Mouse (Mus musculus) heart, adult 2 months (tissue): ENCODE data around the gene Ppm1h. TPM values are rescaled to one million over a fixed set of nuclear protein-coding genes. Genes with fewer than 3 reads are reported as not detected.
"Not testable (repeated sequence)": the region's sequence is repeated elsewhere in the genome, so short reads cannot be mapped to it uniquely, and the experiment has no call there.

Source experiments
- DNase-seq, 2 experiments: peaks; one replicate each; pipeline ENCODE4 v3.0.0; 2021
- H3K27ac ChIP-seq: fragments of 200-600 bp; 2 replicates; pipeline ENCODE4 v1.8.1; 2022
- H3K27me3 ChIP-seq: fragments of 200-500 bp; 2 replicates; pipeline ENCODE4 v1.6.1; 2012; ENCODE audit warnings: mild to moderate bottlenecking, low read length, inconsistent platforms, mixed read lengths; ENCODE audit not compliant: control insufficient read depth, insufficient read depth
- H3K36me3 ChIP-seq: fragments of 200-500 bp; 2 replicates; pipeline ENCODE4 v1.6.1; 2012; ENCODE audit warnings: low read length, inconsistent platforms; ENCODE audit not compliant: control insufficient read depth, insufficient read depth
- H3K4me1 ChIP-seq: fragments of 200-500 bp; 2 replicates; pipeline ENCODE4 v1.6.1; 2011; ENCODE audit warnings: low read length; ENCODE audit not compliant: control insufficient read depth, insufficient read depth
- H3K4me3 ChIP-seq: fragments of 200-600 bp; 2 replicates; pipeline ENCODE4 v1.8.1; 2022
- H3K79me2 ChIP-seq: fragments of 200-500 bp; replicated peaks from 2 replicates; pipeline ENCODE4 v1.6.1; 2012; ENCODE audit warnings: mild to moderate bottlenecking, inconsistent platforms, low read length, moderate library complexity, mixed read lengths; ENCODE audit not compliant: control insufficient read depth, insufficient read depth
- H3K9ac ChIP-seq: fragments of 200-500 bp; 2 replicates; pipeline ENCODE4 v1.6.1; 2012; ENCODE audit warnings: low read depth, mild to moderate bottlenecking, control low read depth, inconsistent platforms, low read length, mixed read lengths
- CTCF ChIP-seq: fragments of 200-600 bp; IDR thresholded peaks from 2 replicates; pipeline ENCODE4 v1.8.1; 2022; ENCODE audit warnings: antibody characterized with exemption, mild to moderate bottlenecking, moderate library complexity
- EP300 ChIP-seq: fragments of 200-500 bp; IDR thresholded peaks from 2 replicates; pipeline ENCODE4 v1.6.1; 2011; ENCODE audit warnings: low read depth, low read length, control low read depth; ENCODE audit not compliant: insufficient read depth
- POLR2A ChIP-seq: fragments of 200-500 bp; IDR thresholded peaks from 2 replicates; pipeline ENCODE4 v1.6.1; 2011; ENCODE audit warnings: mild to moderate bottlenecking, low read depth, low read length, control low read depth; ENCODE audit not compliant: insufficient read depth
- WGBS: fragments of 180-500 bp; shearing (Covaris S2); methylation state at CpG from one replicate; pipeline ENCODE4 v1.1.7; 2018; 5-methylcytosine and 5-hydroxymethylcytosine counted together
- intact Hi-C: fragments of 180-260 bp; cut with DNase I; formaldehyde crosslinking; loops from one replicate; pipeline ENCODE4 v1.15.1; 2025
- polyA plus RNA-seq: library from polyadenylated mRNA; depleted of rRNA; stranded (reverse); fragments of >200 nt; gene quantifications from 2 replicates; pipeline ENCODE4 v1.2.3, GENCODE M21; 2012
- total RNA-seq, 2 experiments: library from RNA; stranded (reverse); gene quantifications; 2 replicates each; pipeline ENCODE4 v1.2.3; 2021

The Ppm1h gene
- total and polyA plus RNA-seq, 3 experiments: 4.5 to 7.8 (median 6.4) TPM

GRCm38 (mm10) chr10:122960738-122961137 is 282.2 kb downstream of the Ppm1h start:
- H3K9ac ChIP-seq: peak overlapping the region; percentile 14; the same call in 1 of the 2 replicates
- TF ChIP-seq POLR2A: no peak
- TF ChIP-seq CTCF: no peak
- TF ChIP-seq EP300: no peak
- 67% methylated on average over 16 of the region's 16 CpGs for WGBS
- no peaks in the 10 kb centered on the region for H3K27me3 ChIP-seq
- H3K27ac ChIP-seq: peak overlapping the region; percentile 60
- H3K36me3 ChIP-seq: no peaks in the 10 kb centered on the region
- peaks cover 2% of the 10 kb centered on the region; the same call in 1 of the 2 replicates for H3K4me1 ChIP-seq
- no peak for DNase-seq
- intact Hi-C loops: no loop called here
- no peaks in the 10 kb centered on the region for H3K79me2 ChIP-seq
- no peak overlapping the region for H3K4me3 ChIP-seq

DNA sequence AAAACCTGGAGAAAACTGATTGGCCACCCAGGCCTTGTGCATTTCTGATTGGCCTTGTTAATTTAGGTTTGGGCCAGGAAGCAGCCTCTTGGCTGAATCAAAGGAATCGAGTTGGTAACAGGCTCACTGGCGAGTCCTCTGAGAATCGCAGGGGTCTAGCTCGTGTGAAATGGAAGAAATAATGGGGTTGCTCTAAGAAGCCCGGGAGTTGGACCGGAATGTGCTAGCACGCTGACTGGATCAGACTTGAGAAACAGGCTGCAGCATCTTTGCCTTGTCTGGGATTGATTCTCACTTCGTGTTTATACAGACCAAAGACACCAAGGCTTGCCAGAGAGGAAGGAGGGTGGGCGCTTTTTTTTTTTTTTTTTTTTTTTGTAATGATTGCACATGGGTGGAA is 282.9 kb downstream of the Ppm1h start:
- intact Hi-C loops: no loop called here
- no peaks in the 10 kb centered on the region for H3K27me3 ChIP-seq
- WGBS: 78% methylated on average over 9 of the region's 9 CpGs
- H3K79me2 ChIP-seq: no peaks in the 10 kb centered on the region
- H3K9ac ChIP-seq: no peak overlapping the region
- H3K27ac ChIP-seq: no peak overlapping the region
- H3K4me1 ChIP-seq: peaks cover 2% of the 10 kb centered on the region
- no peak for DNase-seq
- no peak for TF ChIP-seq CTCF
- TF ChIP-seq EP300: no peak
- no peak for TF ChIP-seq POLR2A
- H3K4me3 ChIP-seq: no peak overlapping the region
- no peaks in the 10 kb centered on the region for H3K36me3 ChIP-seq

DNA sequence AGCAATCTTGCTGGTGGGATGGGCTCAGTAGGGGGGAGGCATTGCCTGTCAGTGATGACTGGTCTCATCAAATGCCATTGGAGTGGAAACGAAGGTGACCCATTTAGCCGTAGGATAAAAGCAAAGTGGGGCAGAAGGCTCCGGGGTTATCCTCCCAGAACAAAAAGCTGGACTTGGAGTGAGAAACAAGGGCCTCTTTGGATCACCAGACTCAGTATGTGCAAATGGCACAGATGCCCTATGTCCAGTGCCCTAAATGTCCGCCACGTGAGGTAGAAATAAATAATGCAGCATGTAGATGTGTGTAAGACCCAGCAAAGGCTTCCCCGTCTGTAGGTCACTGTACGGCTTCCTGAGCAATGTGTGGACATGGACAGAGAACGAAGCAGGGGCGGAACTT is 284.1 kb downstream of the Ppm1h start:
- Histone ChIP-seq H3K27ac (no peak overlapping the region), H3K4me1 (peaks cover 2% of the 10 kb centered on the region), H3K9ac (no peak overlapping the region), H3K4me3 (no peak overlapping the region), H3K36me3 (no peaks in the 10 kb centered on the region), H3K27me3 (no peaks in the 10 kb centered on the region), H3K79me2 (no peaks in the 10 kb centered on the region)
- TF ChIP-seq EP300: no peak
- no peak for TF ChIP-seq POLR2A
- no peak for TF ChIP-seq CTCF
- intact Hi-C loops: no loop called here
- no peak for DNase-seq
- WGBS: 83% methylated on average over 9 of the region's 9 CpGs

GRCm38 (mm10) chr10:122963463-122964240 is 285.1 kb downstream of the Ppm1h start:
- DNase-seq: no peak
- Histone ChIP-seq H3K36me3 (no peaks in the 10 kb centered on the region), H3K27me3 (no peaks in the 10 kb centered on the region), H3K27ac (no peak overlapping the region), H3K4me1 (peaks cover 2% of the 10 kb centered on the region), H3K4me3 (no peak overlapping the region), H3K9ac (peak overlapping the region; percentile 6; the same call in 1 of the 2 replicates), H3K79me2 (no peaks in the 10 kb centered on the region)
- TF ChIP-seq EP300 (no peak), POLR2A (no peak), CTCF (no peak)
- intact Hi-C loops: loop anchor here (2.0 kb wide), 1 partner anchor 19 kb away; no protein-coding TSS in a partner anchor
- WGBS: 15% methylated on average over 21 of the region's 21 CpGs

DNA sequence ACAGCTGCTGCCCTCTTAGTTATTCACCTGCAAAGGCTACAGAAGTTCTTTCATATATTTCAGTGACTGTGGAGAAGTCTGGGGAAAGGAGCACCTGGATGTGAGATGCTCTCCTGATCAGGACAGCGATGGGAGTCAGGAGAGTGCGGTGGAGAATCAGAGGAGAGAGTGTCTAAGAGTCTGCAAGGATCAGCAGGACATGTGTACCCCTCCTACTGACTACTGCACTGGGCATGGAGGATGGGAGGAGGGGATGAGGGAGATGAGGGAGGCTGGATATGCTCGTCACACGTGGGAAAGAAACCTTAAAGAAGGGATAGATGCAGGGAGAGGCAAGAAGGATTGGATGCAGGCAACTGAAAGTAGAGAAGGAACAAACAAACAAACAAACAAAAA is 285.7 kb downstream of the Ppm1h start:
- Histone ChIP-seq H3K27me3 (no peaks in the 10 kb centered on the region), H3K4me3 (no peak overlapping the region), H3K4me1 (peaks cover 2% of the 10 kb centered on the region), H3K27ac (no peak overlapping the region), H3K9ac (no peak overlapping the region), H3K79me2 (no peaks in the 10 kb centered on the region), H3K36me3 (no peaks in the 10 kb centered on the region)
- intact Hi-C loops: loop anchor here (2.0 kb wide), 1 partner anchor 19 kb away; no protein-coding TSS in a partner anchor
- WGBS: 62% methylated on average over 4 of the region's 4 CpGs
- no peak for DNase-seq
- TF ChIP-seq POLR2A (no peak), CTCF (no peak), EP300 (no peak)

GRCm38 (mm10) chr10:122965650-122966049 is 287.1 kb downstream of the Ppm1h start:
- not testable (repeated sequence) for H3K27ac ChIP-seq, DNase-seq, H3K4me3 ChIP-seq, H3K4me1 ChIP-seq, H3K79me2 ChIP-seq, H3K9ac ChIP-seq, H3K27me3 ChIP-seq, H3K36me3 ChIP-seq
- WGBS: 94% methylated on average over 5 of the region's 5 CpGs
- intact Hi-C loops: loop anchor here (2.0 kb wide), 1 partner anchor 17 kb away; no protein-coding TSS in a partner anchor
